Mouse (Mus musculus) hematopoietic stem cell, adult 5-6 weeks (primary cell): ENCODE measurements around the gene Syn3. TPM values are rescaled to one million over a fixed set of nuclear protein-coding genes. Genes with fewer than 3 reads are reported as not detected.
A peak's percentile ranks its signal among the peaks of the same experiment; 100 is the strongest.

Source experiments
- ATAC-seq, 2 experiments: fragments of 125-278 bp in 1 of 2; replicated peaks in 1 of 2; 2 replicates each; pipeline ENCODE4 v1.8.0; 2016 to 2017; ENCODE audit warnings: inconsistent platforms in 2 of 2, mild to moderate bottlenecking in 2 of 2, moderate number of reproducible peaks in 2 of 2, low read depth in 1 of 2, moderate TSS enrichment in 1 of 2; ENCODE audit not compliant: low FRiP score in 2 of 2, poor library complexity in 2 of 2, severe bottlenecking in 2 of 2, insufficient read depth in 1 of 2, low TSS enrichment in 1 of 2
- total RNA-seq: library from RNA; stranded (forward); fragments of 172-1452, 232-1000 nt; gene quantifications from 2 replicates; pipeline ENCODE4 v1.2.3, GENCODE M21; 2017

Syn3 gene
- total RNA-seq, 1 experiment from 2014 or later: 2.6 TPM

- no peak for ATAC-seq
Observed at GRCm38 (mm10) chr10:86313448-86313847, 185.2 kb downstream of the Syn3 start.

- ATAC-seq: no peak
Observed at GRCm38 (mm10) chr10:86312976-86313375, 185.7 kb downstream of the Syn3 start.

DNA sequence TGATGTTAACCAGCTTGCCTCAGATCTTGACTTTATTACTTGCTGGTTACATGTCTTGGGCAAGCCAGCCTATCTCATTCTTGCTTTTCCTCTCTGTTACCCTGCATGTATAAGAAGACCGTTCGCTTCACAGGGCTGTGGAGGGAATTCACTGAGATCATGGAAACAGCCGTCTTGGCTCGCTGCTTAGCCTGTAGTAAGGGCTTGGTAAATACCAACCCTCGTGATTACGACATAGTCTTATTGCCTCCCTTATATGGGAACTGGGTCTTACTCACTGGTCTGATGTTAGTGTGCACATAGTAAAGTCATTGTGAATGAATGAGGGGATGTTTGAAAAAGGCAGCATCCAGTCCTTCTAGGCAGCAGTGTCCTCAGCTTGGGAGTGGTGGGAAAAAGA lies 188.2 kb downstream of the Syn3 start:
- no peak for ATAC-seq

DNA sequence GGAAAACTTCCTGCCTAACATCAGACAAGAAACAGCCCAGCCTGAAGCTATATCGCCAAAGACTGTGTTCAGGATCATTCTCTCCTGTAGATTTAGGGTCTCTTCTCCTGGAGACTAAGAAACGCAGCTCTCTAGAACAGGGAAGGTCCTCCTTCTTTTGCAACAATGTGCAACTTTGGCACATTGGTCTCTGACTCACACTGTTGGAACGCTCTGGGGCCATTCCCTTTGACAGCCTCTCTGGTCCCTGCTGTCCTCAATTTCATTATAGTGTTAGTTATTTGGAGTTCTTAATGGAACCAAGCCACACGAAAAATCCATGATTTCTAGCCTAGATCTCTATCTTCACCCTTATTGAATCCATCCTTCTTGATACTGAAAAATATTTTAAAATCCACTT lies 191.5 kb downstream of the Syn3 start:
- ATAC-seq: no peak

DNA sequence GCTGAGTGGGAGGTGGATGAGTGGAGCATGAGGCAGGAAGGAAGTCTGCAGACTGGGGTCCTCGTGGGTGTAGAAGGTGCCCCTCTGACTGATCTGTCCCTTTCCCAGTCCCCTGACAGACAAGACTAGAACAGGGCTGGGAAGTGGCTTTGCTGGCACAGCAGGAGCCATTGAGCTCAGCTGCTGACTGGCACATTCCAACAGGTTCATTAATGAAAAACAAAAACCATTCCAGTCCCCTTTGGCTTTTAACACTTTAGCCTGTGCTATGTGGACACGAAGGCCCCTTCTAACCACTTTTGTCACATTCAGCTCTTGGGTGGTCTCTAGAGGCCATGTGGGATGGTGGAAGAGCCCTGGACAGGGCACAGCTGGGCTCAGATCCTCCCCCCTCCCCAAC lies 194.1 kb downstream of the Syn3 start:
- ATAC-seq: no peak

DNA sequence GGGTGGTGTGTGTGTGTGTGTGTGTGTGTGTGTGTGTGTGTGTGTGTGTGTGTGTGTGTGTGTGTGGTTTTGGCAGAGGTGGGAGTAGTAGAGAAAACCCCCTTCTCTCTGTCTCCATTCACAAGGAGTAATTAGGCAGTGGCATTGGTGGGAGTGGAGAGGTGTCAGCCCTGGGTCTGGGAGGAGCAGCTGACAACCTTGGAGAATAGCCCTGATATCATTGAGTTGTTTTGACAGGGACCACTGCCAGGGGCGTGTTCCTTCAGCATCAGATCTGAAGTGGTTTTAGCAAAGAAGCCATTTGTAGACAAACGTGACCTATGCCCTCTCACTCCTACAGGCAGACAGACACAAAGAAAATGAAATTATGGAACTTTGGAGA lies 195.2 kb downstream of the Syn3 start:
- ATAC-seq: no peak

GRCm38 (mm10) chr10:86302761-86303494 lies 195.8 kb downstream of the Syn3 start:
- ATAC-seq: peak; percentile 78 to 82

DNA sequence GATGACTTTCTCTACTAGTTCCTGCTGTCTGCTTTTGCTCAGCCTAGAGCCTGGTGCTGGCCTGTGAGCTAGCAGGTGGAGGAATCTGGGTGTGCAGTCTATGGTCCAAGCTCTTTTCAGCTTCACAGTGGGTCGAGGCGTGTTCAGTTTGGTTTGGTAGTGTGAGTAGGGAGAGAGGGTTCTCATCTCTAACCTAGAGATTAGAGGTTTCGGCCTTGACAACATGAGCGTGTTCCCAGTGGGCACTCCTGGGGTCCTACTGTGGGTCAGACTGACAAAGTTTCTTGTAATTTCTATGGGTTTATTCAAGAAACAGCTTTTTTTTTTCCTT lies 196.4 kb downstream of the Syn3 start:
- ATAC-seq: no peak

DNA sequence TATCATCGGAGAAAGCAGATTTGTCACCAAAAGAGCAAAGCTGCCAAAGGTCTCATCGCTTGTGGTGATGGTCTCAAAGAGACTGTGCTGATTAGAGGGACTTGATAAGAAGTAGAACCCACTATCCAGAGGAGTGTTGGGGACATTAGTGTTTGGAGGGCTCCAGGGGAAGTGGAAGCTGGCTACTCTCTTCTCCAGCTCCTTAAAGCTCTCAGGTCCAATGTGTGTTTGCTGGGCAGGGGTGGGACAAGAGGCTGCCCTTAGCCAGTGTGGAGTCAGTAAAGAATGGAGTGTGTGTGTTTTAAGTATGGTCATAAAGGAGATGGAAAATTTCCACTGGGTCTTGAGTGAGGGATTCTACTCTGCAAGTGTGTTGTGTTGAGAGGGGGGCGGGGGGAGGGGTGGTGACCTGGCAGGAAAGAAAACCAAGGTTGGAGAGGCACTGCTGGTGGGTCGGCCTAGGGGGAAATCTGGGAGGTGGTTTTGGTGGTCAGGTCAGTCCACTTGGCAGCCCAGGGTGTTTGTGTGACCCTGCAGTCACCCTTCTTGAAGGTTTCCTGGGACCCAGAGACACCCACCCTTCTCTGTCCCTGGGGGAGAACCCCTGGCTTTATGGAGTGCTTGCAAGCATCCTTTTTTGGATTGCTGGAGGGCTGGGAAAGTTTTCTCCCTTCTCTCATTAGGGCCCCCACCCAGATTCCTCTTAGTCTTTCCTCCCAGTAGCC lies 196.9 kb downstream of the Syn3 start:
- ATAC-seq: no peak

DNA sequence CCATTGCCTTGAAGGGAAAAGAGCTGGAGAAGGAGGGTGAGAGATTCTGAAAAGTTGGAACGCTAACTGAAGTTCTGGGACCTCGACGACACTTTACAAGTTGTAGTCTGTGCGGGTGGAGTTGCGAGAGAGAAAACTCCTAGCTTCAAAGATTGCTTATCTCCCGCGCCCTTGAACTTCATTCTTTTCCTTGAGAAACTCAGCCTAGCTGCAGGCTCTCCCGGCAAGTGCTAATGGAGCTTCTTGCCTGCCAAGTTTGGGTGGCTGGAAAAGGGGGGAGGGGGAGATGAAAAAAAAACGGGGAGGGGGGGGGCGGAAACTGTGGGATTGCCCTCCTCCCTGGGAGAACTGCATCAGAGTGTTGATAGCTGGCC lies 197.6 kb downstream of the Syn3 start:
- ATAC-seq: no peak

DNA sequence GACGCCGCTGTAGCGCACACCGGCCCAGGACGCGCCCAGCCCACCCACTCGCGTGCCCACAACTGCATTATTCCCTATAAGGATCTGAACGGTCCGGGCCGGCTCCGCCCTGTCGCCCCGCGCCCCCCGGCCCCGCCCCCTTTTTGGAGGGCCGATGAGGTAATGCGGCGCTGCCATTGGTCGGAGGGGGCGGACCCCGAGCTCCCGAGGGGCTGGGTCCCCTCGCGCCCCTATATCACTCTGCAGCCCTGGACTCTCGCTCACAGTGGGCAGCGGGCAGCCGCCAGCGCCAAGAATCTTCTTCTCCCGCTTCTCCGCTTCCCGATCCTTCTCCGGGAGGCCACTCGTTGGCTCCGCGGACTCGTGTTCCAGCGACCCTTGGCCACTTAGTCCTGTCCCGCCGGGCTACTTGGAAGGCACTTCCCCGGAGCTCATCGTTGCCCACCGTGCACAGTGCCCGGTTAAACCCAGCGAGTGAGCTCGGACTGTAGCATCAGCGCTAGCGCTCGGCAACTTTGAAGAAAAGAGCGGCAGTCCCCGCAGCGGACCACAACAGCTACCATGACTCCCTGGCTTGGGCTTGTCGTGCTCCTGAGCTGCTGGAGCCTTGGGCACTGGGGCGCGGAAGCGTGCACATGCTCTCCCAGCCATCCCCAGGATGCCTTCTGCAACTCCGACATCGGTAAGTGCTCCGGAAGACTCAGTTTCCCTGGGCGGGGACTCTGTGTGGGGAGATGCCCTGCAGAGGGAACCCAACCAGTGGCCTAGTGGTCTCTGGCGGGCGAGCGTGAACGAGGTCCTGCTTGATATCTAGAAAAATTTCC lies 198.2 kb downstream of the Syn3 start, which contains the start of gene Timp3:
Timp3 (plus strand) TSS at position 80 of the 824 bp plus-strand sequence.
- peak; percentile 11 to 29; a peak in 3 of 4 replicates for ATAC-seq

- no peak for ATAC-seq
Observed at GRCm38 (mm10) chr10:86299795-86300194, 198.9 kb downstream of the Syn3 start.

GRCm38 (mm10) chr10:86298326-86298725 lies 200.4 kb downstream of the Syn3 start:
- no peak for ATAC-seq

- no peak for ATAC-seq
Observed at GRCm38 (mm10) chr10:86297307-86297706, 201.4 kb downstream of the Syn3 start.

GRCm38 (mm10) chr10:86296111-86296510 lies 202.6 kb downstream of the Syn3 start:
- peak; percentile 82 to 83 for ATAC-seq

DNA sequence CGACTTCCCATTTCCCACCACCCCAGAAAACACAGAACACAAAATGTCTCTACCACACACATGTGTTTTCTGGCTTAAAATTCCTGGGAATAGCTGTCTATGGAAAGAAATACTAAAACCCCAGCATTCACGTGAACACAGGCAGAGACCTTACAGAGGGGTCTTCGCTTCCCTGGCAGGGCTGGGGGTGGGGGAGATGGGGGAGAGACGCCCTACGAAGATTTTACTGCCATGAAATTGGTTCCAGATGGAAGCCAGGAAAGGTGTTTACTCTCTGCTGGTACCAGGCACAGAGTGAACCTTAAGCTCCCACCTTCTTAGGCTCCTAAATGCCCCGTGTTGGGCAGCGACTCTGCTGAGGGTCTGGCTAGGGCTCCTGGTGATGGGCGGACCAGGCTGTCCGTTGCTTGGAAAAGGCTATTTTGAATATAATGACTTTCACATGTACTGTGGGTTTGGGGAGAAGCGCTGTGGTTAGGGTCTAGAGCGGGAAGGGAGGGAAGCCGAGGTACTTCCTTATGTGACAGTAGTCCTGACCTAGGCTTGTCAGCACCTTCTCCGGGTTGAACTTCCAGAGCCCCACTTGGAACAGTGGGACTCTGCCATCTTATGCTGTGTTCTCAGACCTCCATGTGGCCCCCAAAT lies 203.1 kb downstream of the Syn3 start:
- peak; percentile 46 to 63 for ATAC-seq

- ATAC-seq: peak in 1 of 2 experiments; percentile 30; a peak in 1 of 4 replicates
Observed at GRCm38 (mm10) chr10:86294599-86295365, 203.9 kb downstream of the Syn3 start.
